Mouse (Mus musculus) bone marrow, adult 2 months (tissue): Measurements from ENCODE around the gene Coasy. TPM values are rescaled to one million over a fixed set of nuclear protein-coding genes. Genes with fewer than 3 reads are reported as not detected.

Experiments
- H3K27ac ChIP-seq: fragments of 200-500 bp; 2 replicates; pipeline ENCODE4 v1.5.1; 2012; ENCODE audit warnings: low read depth, mild to moderate bottlenecking, control low read depth, inconsistent platforms, low read length; ENCODE audit not compliant: control insufficient read depth, poor library complexity, insufficient read depth
- H3K4me1 ChIP-seq: fragments of 200-500 bp; 2 replicates; pipeline ENCODE4 v1.6.1; 2011; ENCODE audit warnings: low read length; ENCODE audit not compliant: control insufficient read depth, insufficient read depth
- H3K4me3 ChIP-seq: fragments of 200-500 bp; replicated peaks from 2 replicates; pipeline ENCODE3; 2011; ENCODE audit warnings: mild to moderate bottlenecking, low read depth, low read length, control low read depth; ENCODE audit not compliant: control insufficient read depth
- CTCF ChIP-seq: fragments of 200-500 bp; IDR thresholded peaks from 2 replicates; pipeline ENCODE4 v1.5.1; 2011; ENCODE audit warnings: low read length, control low read depth; ENCODE audit not compliant: control insufficient read depth, insufficient read depth
- POLR2A ChIP-seq: fragments of 200-500 bp; IDR thresholded peaks from 2 replicates; pipeline ENCODE4 v1.6.1; 2011; ENCODE audit warnings: low read depth, mild to moderate bottlenecking, control low read depth, low read length, borderline replicate concordance; ENCODE audit not compliant: control insufficient read depth
- WGBS: fragments of 180-500 bp; shearing (Covaris S2); methylation state at CpG from one replicate; pipeline ENCODE4 v1.1.7; 2018; 5-methylcytosine and 5-hydroxymethylcytosine counted together
- polyA plus RNA-seq: library from polyadenylated mRNA; stranded (reverse); fragments of >200 nt; gene quantifications from 2 replicates; pipeline ENCODE4 v1.2.4, GENCODE M21; 2011; ENCODE audit warnings: low replicate concordance; ENCODE audit not compliant: missing spikeins, insufficient read depth, insufficient read length

The Coasy gene
- polyA plus RNA-seq, result 11.2 and 25.5 TPM in 2 replicates

GRCm38 (mm10) chr11:101082208-101083082, at the start of gene Coasy:
TSS of gene Coasy (plus strand) at chr11:101082565.
- H3K27ac ChIP-seq, result peak within 1 kb of the TSS; percentile 82
- H3K4me1 ChIP-seq, result peaks cover 6% of the 10 kb centered on the region
- under 1% methylated on average over 51 of the region's 51 CpGs for WGBS
- H3K4me3 ChIP-seq, result peak within 1 kb of the TSS; percentile 81
- TF ChIP-seq CTCF (no peak), POLR2A (peak; percentile 81; the same call in 1 of the 2 replicates)

- TF ChIP-seq CTCF (no peak), POLR2A (no peak)
- no peaks in the 10 kb centered on the region for H3K4me1 ChIP-seq
- 94% methylated on average over 17 of the region's 17 CpGs for WGBS
- H3K4me3 ChIP-seq, result no peak overlapping the region
- H3K27ac ChIP-seq, result no peak overlapping the region
Measured at GRCm38 (mm10) chr11:101033856-101034500, 48.4 kb upstream of the Coasy start.

- Histone ChIP-seq H3K4me3 (no peak overlapping the region), H3K27ac (no peak overlapping the region), H3K4me1 (no peaks in the 10 kb centered on the region)
- no peak for TF ChIP-seq POLR2A
- TF ChIP-seq CTCF, result no peak
- 95% methylated on average over 8 of the region's 8 CpGs for WGBS
Measured at GRCm38 (mm10) chr11:101034614-101035327, 47.6 kb upstream of the Coasy start.

DNA sequence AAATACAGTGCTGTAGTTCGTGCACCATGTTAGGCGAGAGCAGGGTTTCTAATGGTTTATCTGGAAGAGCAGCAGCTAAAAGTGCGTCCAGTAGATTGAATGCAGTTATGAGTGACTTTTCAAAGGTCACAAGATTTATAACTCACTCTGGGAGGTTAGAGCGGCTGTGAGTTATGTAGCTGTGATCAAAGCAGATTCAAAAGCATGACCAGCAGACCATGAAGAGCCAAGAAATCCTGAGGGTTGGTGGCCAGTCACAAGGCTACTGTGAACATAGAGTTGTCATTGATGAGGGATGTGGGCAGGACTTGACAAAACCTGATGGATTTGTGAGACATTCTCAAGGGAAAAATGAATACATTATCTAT, 47.1 kb upstream of the Coasy start:
- Histone ChIP-seq H3K4me1 (no peaks in the 10 kb centered on the region), H3K27ac (no peak overlapping the region), H3K4me3 (no peak overlapping the region)
- WGBS, result 90% methylated on average over 4 of the region's 4 CpGs
- TF ChIP-seq POLR2A, result no peak
- TF ChIP-seq CTCF, result no peak

- WGBS, result 94% methylated on average over 10 of the region's 10 CpGs
- H3K4me3 ChIP-seq, result no peak overlapping the region
- TF ChIP-seq POLR2A (no peak), CTCF (no peak)
Measured at GRCm38 (mm10) chr11:101037795-101038194, 44.6 kb upstream of the Coasy start.

DNA sequence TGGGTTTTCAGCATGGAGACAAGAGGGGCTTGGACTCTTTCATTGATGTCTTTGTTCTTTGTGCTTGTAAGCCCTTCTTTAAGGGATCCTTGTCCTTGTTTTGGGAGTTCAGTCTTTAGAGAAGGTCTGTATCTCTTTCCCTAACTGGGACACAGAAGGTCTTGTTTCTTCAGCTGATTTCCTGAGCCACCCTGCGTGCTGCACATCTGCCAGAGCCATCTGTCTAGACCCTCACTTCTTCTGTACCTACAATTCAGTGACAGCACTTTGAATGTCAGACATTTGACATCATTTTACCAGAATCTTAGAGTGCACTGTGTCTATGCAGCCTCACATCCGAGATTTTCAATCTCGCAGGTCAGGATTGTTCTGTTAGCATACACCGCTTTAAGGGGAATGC, 36.5 kb upstream of the Coasy start:
- no peak for TF ChIP-seq CTCF
- no peak for TF ChIP-seq POLR2A
- WGBS, result 90% methylated on average over 4 of the region's 4 CpGs
- no peak overlapping the region for H3K27ac ChIP-seq
- no peak overlapping the region for H3K4me3 ChIP-seq
- H3K4me1 ChIP-seq, result peaks cover under 1% of the 10 kb centered on the region; the same call in 1 of the 2 replicates

More at GRCm38 (mm10) chr11:101037795-101038194, 44.6 kb upstream of the Coasy start:
- H3K27ac ChIP-seq, result no peak overlapping the region
- H3K4me1 ChIP-seq, result no peaks in the 10 kb centered on the region

- H3K4me1 ChIP-seq, result peaks cover 3% of the 10 kb centered on the region; the same call in 1 of the 2 replicates
- TF ChIP-seq CTCF, result no peak
- no peak for TF ChIP-seq POLR2A
- WGBS, result 25% methylated on average over 9 of the region's 9 CpGs
- no peak overlapping the region for H3K4me3 ChIP-seq
- no peak overlapping the region for H3K27ac ChIP-seq
Measured at GRCm38 (mm10) chr11:101046440-101046839, 35.9 kb upstream of the Coasy start.
